Mouse (Mus musculus): ENCODE measurements around the gene Ostf1.

GRCm38 (mm10) chr19:18573443-18573842 is 58.2 kb downstream of the Ostf1 start:
- TF ChIP-seq CTCF (IDR thresholded peaks at IDR 0.05; ENCODE audit: control insufficient read depth, insufficient read depth, insufficient read length) (no peak), USF1 (IDR thresholded peaks at IDR 0.05; ENCODE audit: low read depth) (no peak), MAX (IDR thresholded peaks at IDR 0.05) (no peak), CEBPB (IDR thresholded peaks at IDR 0.05; ENCODE audit: low read depth) (no peak)
